Mouse (Mus musculus): ENCODE measurements around the gene Gpr137. TPM values are rescaled to one million over a fixed set of nuclear protein-coding genes. Genes with fewer than 3 reads are reported as not detected.
"Not testable (repeated sequence)": the region's sequence is repeated elsewhere in the genome, so short reads cannot be mapped to it uniquely, and the experiment has no call there.

Gene Gpr137
- 10 to 100 TPM; 33.4 to 37.4 (median 35.7) TPM for total RNA-seq (2022)

DNA sequence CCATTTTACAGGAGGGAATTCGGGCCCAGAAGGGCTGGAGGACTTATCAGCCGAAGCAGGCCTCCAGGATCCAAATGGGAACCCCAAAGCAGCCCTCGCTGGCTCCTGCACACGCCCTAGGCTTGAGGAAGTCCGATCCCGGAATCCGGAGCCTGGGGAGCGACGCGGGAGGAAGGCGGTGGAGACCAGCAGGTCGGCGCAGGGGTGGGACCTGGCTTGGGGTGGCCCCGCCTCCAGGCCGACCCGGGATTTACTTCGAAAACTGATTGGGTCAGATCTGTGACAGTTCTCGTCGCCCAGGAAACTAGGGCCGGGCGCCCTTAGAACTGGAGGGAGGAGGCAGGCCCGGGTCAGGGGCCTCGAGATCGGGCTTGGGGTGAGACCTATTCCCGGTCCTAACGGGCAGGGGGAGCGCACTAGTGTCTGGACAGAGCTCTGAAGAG, at the start of gene Gpr137:
Gene Gpr137, minus strand, starts transcription at position 232 of the 443 bp plus-strand sequence.
- peak; percentile 97 for DNase-seq (ENCODE audit: low spot score)

DNA sequence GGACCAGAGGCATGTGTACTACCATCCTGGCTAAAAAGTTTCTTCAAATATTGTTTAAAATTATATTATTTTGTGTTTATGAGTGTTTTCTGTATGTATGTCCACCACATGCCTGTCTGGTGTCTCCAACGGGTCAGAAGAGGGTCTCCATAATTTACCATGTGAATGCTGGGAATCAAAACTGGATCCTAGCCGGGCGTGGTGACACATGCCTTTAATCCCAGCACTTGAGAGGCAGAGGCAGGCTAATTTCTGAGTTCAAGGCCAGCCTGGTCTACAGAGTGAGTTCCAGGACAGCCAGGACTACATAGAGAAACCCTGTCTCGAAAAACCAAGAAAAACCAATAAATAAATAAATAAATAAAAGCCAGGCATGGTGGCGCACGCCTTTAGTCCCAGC, 48.9 kb upstream of the Gpr137 start:
- not testable (repeated sequence) for DNase-seq (ENCODE audit: low spot score)

DNA sequence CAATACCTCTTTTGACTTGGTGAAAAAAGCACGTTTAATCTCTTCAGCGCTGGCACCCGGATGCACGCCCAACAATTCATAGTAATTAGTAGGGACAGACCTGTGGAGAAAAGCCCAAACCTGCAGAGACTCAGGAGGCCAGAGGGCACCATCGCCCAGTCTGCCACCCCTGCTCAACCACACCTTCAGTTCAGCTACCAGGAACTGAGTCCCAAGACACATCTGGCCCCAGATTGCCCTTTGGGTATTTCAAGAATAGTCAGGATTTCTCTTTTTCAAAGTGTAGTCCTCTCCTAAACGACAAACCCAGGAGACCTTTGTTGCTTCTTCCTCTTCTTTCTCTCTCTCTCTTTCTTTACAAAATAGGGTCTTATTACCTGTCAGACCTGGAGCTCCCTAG, 48.4 kb upstream of the Gpr137 start:
- DNase-seq (ENCODE audit: low spot score): no peak

- DNase-seq (ENCODE audit: low spot score): no peak
Measured at GRCm38 (mm10) chr19:6989251-6989650, 47.0 kb upstream of the Gpr137 start.

- DNase-seq (ENCODE audit: low spot score): no peak
Measured at GRCm38 (mm10) chr19:6987904-6988285, 45.6 kb upstream of the Gpr137 start.

DNA sequence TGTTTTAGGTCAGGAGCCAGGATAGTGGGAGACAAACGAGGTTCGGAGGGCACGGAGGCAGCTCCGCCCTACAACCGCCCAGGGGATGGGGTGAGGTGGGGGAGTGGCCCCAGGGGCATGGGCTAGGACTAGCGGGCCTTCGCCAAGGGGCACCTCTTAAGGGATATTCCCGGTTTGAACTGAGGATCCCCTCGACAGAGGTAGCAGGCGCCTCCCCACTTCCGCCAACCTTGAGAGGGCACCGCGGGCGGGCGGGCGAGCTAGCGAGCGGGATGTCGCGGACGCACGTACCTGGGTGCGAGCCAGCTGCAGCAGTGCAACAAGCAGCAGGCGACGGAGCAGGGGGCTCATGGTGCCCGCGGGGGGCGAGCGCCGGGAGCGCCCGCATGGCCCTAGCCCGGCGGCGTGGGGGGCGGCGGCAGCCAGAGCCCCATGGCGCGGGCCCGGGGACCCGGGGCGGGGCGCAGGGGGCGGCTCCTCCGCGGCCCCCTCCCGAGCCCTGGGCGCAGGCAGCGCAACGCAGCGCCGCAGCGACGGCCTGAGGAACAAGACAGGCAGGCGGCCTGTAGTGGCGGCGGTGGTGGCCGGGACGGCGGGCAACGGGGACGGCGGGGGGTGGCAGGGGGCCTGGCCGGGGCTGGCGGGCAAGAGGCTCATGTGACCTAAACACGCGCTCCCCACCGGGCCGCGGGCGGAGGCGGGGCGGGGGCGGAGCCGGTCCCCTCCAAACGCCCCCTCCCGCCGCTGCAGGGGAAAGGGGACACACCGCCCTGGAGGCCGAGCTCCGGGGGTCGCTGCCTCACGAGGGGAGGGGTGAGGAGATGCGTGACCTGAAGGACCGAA, 45.0 kb upstream of the Gpr137 start, which contains the start of gene Vegfb:
Gene Vegfb, minus strand, starts transcription at position 591 of the 843 bp plus-strand sequence.
- no peak for DNase-seq (ENCODE audit: low spot score)

GRCm38 (mm10) chr19:6985951-6986708, 43.9 kb upstream of the Gpr137 start:
- DNase-seq (ENCODE audit: low spot score): no peak

GRCm38 (mm10) chr19:6985300-6985699, 43.0 kb upstream of the Gpr137 start:
- no peak for DNase-seq (ENCODE audit: low spot score)

- DNase-seq (ENCODE audit: low spot score): no peak
Measured at GRCm38 (mm10) chr19:6983621-6984020, 41.3 kb upstream of the Gpr137 start.

GRCm38 (mm10) chr19:6981465-6981864, 39.2 kb upstream of the Gpr137 start:
- no peak for DNase-seq (ENCODE audit: low spot score)

DNA sequence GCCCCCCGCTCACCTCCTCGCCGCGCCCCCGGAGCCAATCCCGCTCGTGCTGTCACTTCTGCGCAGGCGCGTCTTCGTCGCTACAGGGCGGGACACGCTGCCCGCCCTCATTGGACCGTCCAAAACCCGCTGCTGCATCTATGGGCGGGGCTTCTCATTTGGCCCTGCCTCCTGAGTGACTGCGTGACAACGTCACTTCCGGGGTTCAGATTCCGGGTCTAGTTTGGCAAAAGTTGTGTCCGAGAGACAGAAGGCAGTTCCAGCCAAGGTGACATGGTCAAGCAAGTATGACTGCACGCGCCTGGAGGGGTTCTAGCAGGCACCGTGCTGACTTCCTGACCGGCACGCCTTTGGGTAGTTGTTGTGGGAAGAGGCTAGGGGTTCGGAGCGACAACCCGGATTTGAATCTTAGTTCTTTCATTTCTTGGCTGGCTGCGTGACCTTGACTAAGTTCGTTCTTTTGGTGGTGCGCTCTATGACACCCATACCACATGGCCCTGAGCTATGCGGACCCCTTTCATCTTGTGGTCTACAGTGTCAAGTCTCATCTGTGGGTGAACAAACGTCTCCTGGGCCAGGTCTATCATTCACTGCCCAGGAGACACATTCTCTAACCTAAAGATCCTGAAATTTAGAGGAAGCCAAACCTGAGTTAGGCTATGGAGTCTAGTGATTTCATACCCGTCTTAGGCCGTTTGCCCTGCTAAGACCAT, 38.3 kb upstream of the Gpr137 start, which contains the start of gene Fkbp2:
Gene Fkbp2, minus strand, starts transcription at position 121 of the 713 bp plus-strand sequence.
- peak; percentile 98 for DNase-seq (ENCODE audit: low spot score)

DNA sequence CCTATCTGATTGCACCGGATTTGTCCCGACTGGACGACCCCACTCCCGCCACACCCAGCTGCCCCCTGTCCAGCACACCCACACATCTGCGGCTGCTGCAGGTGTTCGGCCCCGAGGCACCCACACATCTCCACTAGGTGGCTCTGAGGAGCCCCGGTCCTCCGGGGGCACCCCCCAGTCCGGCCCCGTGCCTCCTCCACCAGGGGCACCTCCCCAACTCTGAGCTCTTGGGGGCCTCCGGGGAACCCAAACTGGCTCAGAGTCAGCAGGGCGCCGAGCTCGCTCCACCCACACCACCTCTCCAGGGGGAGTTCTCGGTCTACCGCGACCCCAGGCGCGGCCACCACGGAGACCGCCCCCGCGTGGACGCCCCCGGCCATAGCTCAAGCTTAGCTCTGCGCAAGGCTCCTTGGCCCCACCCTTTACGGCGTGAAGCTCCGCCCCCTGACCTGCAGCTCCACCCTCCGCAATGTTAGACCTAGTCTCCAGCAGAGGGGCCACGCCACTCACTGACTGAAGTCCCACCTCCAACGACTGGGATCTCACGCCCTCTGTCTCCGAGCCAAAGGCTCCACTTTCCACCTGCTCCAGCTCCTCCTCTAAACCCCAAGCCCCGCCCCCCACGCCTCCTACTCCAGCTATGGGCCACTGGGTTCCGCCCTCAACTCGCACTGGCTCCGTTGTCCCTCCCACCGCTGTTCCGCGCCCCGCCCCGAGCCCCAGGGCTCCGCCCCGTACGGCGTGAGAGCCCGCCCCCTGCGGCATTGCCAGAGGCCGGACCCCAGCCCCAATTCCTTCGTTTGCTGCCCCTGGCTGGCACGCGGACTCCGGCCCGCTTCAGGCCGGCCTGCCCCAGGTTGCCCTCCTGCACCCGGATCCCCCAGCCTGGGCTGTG, 37.5 kb upstream of the Gpr137 start:
- DNase-seq (ENCODE audit: low spot score): peak; percentile 99

GRCm38 (mm10) chr19:6979001-6979479, 36.8 kb upstream of the Gpr137 start:
- DNase-seq (ENCODE audit: low spot score): no peak

DNA sequence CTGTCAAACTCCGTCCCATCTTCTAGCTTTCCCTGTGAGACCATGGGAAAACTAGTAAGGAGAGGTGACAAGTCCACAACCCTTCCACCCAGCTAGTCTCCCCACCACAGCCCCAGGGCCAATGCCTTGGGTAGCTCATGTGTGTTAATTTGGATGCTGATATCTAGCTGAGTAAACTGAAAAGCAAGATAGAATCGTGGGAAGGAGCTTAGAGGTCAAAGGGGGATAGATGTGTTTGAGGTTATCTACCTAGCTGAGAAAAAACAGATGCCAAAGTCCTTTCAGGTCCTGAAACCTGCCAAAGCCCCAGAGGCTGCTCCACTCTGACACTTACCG, 36.3 kb upstream of the Gpr137 start:
- no peak for DNase-seq (ENCODE audit: low spot score)

DNA sequence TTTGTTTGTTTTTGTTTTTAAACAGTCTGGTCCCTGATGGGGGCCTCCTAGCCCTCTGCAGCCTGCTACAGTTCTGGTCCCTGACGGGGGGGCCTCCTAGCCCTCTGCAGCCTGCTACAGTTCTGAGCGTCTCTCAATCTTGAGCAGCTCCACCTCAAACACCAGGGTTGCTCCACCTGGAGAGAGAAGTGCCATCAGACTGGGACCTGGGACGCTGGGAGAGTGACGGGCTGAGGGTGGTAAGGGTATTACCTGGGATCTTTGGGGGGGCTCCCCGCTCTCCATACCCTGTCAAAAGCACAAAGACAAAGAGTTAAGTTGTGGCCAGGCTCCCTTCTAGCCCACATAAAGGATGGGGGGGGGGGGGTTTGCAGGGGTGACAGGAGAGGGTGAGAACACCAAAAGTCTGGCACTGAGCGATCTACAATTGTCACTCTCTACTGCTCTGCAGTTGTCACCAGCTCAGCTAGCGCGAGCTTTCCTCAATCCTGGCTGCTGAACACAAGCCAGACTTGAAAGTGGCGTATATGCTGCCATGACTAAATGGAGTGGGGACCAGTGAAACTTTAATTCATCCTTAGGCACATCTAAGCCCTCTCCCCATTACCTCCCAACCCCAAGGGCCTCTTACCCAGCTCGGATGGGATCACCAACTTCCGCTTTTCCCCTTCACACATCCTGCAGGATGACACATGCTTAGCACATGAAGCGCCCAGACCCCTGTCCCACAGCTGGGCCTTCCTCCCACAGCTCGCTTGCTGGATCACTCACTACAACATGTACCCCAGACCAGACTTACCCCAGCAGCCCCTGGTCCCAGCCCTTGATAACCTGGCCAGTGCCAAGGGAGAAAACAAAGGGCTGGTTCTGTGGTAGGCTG, 35.7 kb upstream of the Gpr137 start:
- no peak for DNase-seq (ENCODE audit: low spot score)

DNA sequence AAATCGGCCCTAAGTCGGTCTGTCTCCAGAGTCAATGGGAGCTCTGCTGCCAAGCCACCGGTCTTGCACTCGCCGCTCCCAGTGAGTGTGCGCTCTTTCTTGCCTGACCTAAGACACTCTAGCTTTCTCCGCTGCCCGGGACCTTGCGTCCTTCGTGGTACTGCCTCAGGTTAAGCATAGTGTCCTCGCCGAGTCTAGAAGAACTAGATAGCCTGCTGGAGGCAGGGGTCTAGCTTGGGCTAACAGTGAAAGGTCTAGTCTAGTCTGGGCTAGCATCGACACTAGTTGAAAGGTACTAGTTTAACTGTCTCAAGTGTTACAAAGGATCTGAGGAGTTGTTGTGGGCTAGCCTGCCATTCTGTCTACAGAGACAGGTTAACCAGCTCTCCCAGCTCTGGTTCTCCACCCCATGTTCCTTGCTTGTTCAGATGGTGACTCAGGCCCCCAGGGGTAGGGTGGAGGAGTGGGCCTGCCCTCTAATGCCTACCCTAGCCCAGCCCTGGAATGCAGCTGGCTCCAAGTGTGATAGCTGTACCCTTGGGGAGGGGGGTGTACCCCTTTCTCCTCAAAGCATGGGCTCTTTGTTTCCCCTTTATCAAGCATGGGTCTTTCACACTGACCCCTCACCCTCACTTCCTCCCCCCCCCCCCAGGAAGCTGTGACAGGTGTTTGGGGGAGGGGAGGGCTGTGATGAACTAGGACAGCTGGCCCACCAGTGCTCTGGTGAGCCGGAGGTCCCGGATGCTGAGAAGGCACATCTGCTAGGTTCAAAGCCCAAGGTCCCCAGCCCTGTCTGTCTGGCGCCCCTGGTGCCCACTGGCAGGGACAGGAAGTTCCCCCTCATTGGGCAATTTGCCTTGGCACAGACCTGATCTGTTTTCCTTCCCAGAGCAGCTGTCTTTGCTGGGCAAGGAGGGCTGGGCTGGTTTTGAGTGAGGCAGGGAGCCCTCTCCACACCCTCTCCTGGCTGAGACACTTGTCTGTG, 33.5 kb upstream of the Gpr137 start, which contains the start of gene Plcb3:
Gene Plcb3, minus strand, starts transcription at position 934 of the 985 bp plus-strand sequence.
- no peak for DNase-seq (ENCODE audit: low spot score)

GRCm38 (mm10) chr19:6974211-6975205, 32.2 kb upstream of the Gpr137 start, which contains the start of gene Ppp1r14b:
Gene Ppp1r14b (plus strand): TSS chr19:6974968.
- DNase-seq (ENCODE audit: low spot score): peak; percentile 71
